Mouse (Mus musculus) neural tube, embryonic 13.5 days (tissue): ENCODE data around the gene Sdha. TPM values are rescaled to one million over a fixed set of nuclear protein-coding genes. Genes with fewer than 3 reads are reported as not detected.

Source experiments
- ATAC-seq: fragments of 200-750 bp; cut with Nextera tagmentation; 2 replicates; pipeline ENCODE4 v1.8.0; 2017; ENCODE audit warnings: low read depth, mild to moderate bottlenecking, moderate TSS enrichment, moderate library complexity
- H3K27ac ChIP-seq: fragments of 300-500 bp; sonication (generic); replicated peaks from 2 replicates; pipeline ENCODE4 v1.5.1; 2015; ENCODE audit warnings: moderate library complexity, mild to moderate bottlenecking, inconsistent platforms
- H3K27me3 ChIP-seq: fragments of 300-500 bp; sonication (generic); 2 replicates; pipeline ENCODE4 v1.6.1; 2015; ENCODE audit warnings: mild to moderate bottlenecking, inconsistent platforms
- H3K36me3 ChIP-seq: fragments of 300-500 bp; sonication (generic); 2 replicates; pipeline ENCODE4 v1.6.1; 2015; ENCODE audit warnings: mild to moderate bottlenecking, inconsistent platforms
- H3K4me1 ChIP-seq: fragments of 300-500 bp; sonication (generic); replicated peaks from 2 replicates; pipeline ENCODE4 v1.6.1; 2015; ENCODE audit warnings: inconsistent platforms
- H3K4me2 ChIP-seq: fragments of 300-500 bp; sonication (generic); 2 replicates; pipeline ENCODE4 v1.6.1; 2015; ENCODE audit warnings: inconsistent platforms, mild to moderate bottlenecking, moderate library complexity
- H3K4me3 ChIP-seq: fragments of 300-500 bp; sonication (generic); 2 replicates; pipeline ENCODE4 v1.5.1; 2015; ENCODE audit warnings: mild to moderate bottlenecking, inconsistent platforms
- H3K9ac ChIP-seq: fragments of 300-500 bp; sonication (generic); 2 replicates; pipeline ENCODE4 v1.6.1; 2015; ENCODE audit warnings: moderate library complexity, mild to moderate bottlenecking, inconsistent platforms
- H3K9me3 ChIP-seq: fragments of 300-500 bp; sonication (generic); 2 replicates; pipeline ENCODE4 v1.6.1; 2016; ENCODE audit warnings: inconsistent platforms
- WGBS: fragments of 180-500 bp; shearing (Covaris S2); methylation state at CpG from one replicate; pipeline ENCODE4 v1.1.7; 2015; 5-methylcytosine and 5-hydroxymethylcytosine counted together
- polyA plus RNA-seq: library from polyadenylated mRNA; unstranded; fragments of >200 nt; fragmentation: Nextera tagmentation; extraction: Ambion mirVana; gene quantifications from 2 replicates; pipeline ENCODE4 v1.2.1, GENCODE M21; 2015

Gene Sdha
- polyA plus RNA-seq: 199 and 276 TPM in 2 replicates

- peak within 1 kb of the TSS; percentile 71 for H3K27ac ChIP-seq
- peak; percentile 99 for ATAC-seq
These were observed at the start of gene Sdha, which contains the start of gene Ccdc127 for GRCm38 (mm10) chr13:74349566-74350434. TSS of gene Sdha (minus strand) at chr13:74350280. TSS of gene Ccdc127 (plus strand) at chr13:74350309.

GRCm38 (mm10) chr13:74399298-74399839 lies 49.3 kb upstream of the Sdha start, which contains the start of gene Ftl1-ps1:
TSS of gene Ftl1-ps1 (plus strand) at chr13:74399694.
- peak within 1 kb of the TSS; percentile 28; the same call in 1 of the 2 replicates for H3K4me2 ChIP-seq

More at GRCm38 (mm10) chr13:74349566-74350434, at the start of gene Sdha, which contains the start of gene Ccdc127:
- WGBS: 2% methylated on average over 57 of the region's 57 CpGs
- peaks cover 20% of the 10 kb centered on the region for H3K36me3 ChIP-seq
- no peaks in the 10 kb centered on the region for H3K27me3 ChIP-seq
- peaks cover 26% of the 10 kb centered on the region for H3K4me1 ChIP-seq
- peak within 1 kb of the TSS; percentile 82 for H3K9ac ChIP-seq
- peak within 1 kb of the TSS; percentile 83 for H3K4me2 ChIP-seq
- H3K9me3 ChIP-seq: no peaks in the 10 kb centered on the region
- H3K4me3 ChIP-seq: peak within 1 kb of the TSS; percentile 69

GRCm38 (mm10) chr13:74391156-74391555 lies 41.1 kb upstream of the Sdha start:
- no peaks in the 10 kb centered on the region; the same call in 1 of the 2 replicates for H3K27me3 ChIP-seq
- no peak overlapping the region for H3K9ac ChIP-seq
- 81% methylated on average over 2 of the region's 2 CpGs for WGBS
- H3K4me1 ChIP-seq: peaks cover 10% of the 10 kb centered on the region
- no peaks in the 10 kb centered on the region for H3K9me3 ChIP-seq
- no peaks in the 10 kb centered on the region for H3K36me3 ChIP-seq
- no peak overlapping the region for H3K4me3 ChIP-seq
- H3K27ac ChIP-seq: no peak overlapping the region
- H3K4me2 ChIP-seq: no peak overlapping the region
- ATAC-seq: peak; percentile 57; the same call in 1 of the 2 replicates

More at GRCm38 (mm10) chr13:74399298-74399839, 49.3 kb upstream of the Sdha start, which contains the start of gene Ftl1-ps1:
- 7% methylated on average over 11 of the region's 11 CpGs for WGBS
- no peak for ATAC-seq
- Histone ChIP-seq H3K27ac (no peak within 1 kb of the TSS), H3K36me3 (no peaks in the 10 kb centered on the region), H3K27me3 (no peaks in the 10 kb centered on the region; the same call in 1 of the 2 replicates), H3K9me3 (no peaks in the 10 kb centered on the region), H3K4me3 (no peak within 1 kb of the TSS), H3K4me1 (no peaks in the 10 kb centered on the region), H3K9ac (no peak within 1 kb of the TSS)

GRCm38 (mm10) chr13:74390371-74390990 lies 40.4 kb upstream of the Sdha start, which contains the start of gene Zfp72:
TSS of gene Zfp72 (minus strand) at chr13:74390836.
- 2% methylated on average over 14 of the region's 14 CpGs for WGBS
- peak within 1 kb of the TSS; percentile 60 for H3K4me3 ChIP-seq
- ATAC-seq: peak; percentile 95
- no peaks in the 10 kb centered on the region for H3K36me3 ChIP-seq
- H3K4me2 ChIP-seq: peak within 1 kb of the TSS; percentile 68
- H3K4me1 ChIP-seq: peaks cover 10% of the 10 kb centered on the region
- H3K9ac ChIP-seq: peak within 1 kb of the TSS; percentile 74
- H3K27ac ChIP-seq: no peak within 1 kb of the TSS
- no peaks in the 10 kb centered on the region; the same call in 1 of the 2 replicates for H3K27me3 ChIP-seq
- no peaks in the 10 kb centered on the region for H3K9me3 ChIP-seq

- H3K9ac ChIP-seq: 0 out of 2 replicates have a peak overlapping the region, but pooled peaks have one; percentile 74
- H3K4me3 ChIP-seq: peak overlapping the region; percentile 60
- H3K36me3 ChIP-seq: no peaks in the 10 kb centered on the region
- 66% methylated on average over 6 of the region's 6 CpGs for WGBS
- peaks cover 10% of the 10 kb centered on the region for H3K4me1 ChIP-seq
- ATAC-seq: peak; percentile 13; the same call in 1 of the 2 replicates
- no peak overlapping the region for H3K27ac ChIP-seq
- H3K27me3 ChIP-seq: no peaks in the 10 kb centered on the region
- H3K9me3 ChIP-seq: no peaks in the 10 kb centered on the region
- peak overlapping the region; percentile 68 for H3K4me2 ChIP-seq
These were observed 39.6 kb upstream of the Sdha start for GRCm38 (mm10) chr13:74389730-74390129.

- Histone ChIP-seq H3K4me2 (no peak overlapping the region), H3K4me1 (peaks cover 18% of the 10 kb centered on the region), H3K36me3 (no peaks in the 10 kb centered on the region), H3K27ac (0 out of 2 replicates have a peak overlapping the region, but pooled peaks have one; percentile 14), H3K27me3 (no peaks in the 10 kb centered on the region), H3K4me3 (no peak overlapping the region), H3K9me3 (no peaks in the 10 kb centered on the region), H3K9ac (no peak overlapping the region)
- ATAC-seq: peak; percentile 71
- 15% methylated on average over 3 of the region's 3 CpGs for WGBS
These were observed 32.2 kb upstream of the Sdha start for GRCm38 (mm10) chr13:74382289-74382688.

GRCm38 (mm10) chr13:74381533-74382276 lies 31.6 kb upstream of the Sdha start:
- WGBS: 41% methylated on average over 10 of the region's 10 CpGs
- H3K27me3 ChIP-seq: no peaks in the 10 kb centered on the region
- H3K9ac ChIP-seq: no peak overlapping the region
- peak overlapping the region; percentile 14; the same call in 1 of the 2 replicates for H3K27ac ChIP-seq
- ATAC-seq: peak; percentile 60; the same call in 1 of the 2 replicates
- H3K36me3 ChIP-seq: no peaks in the 10 kb centered on the region
- H3K4me1 ChIP-seq: peaks cover 18% of the 10 kb centered on the region
- H3K4me2 ChIP-seq: peak overlapping the region; percentile 18; the same call in 1 of the 2 replicates
- no peak overlapping the region for H3K4me3 ChIP-seq
- H3K9me3 ChIP-seq: no peaks in the 10 kb centered on the region

GRCm38 (mm10) chr13:74363859-74364235 lies 13.8 kb upstream of the Sdha start, which contains the start of gene Lrrc14b:
TSS of gene Lrrc14b (minus strand) at chr13:74364005.
- no peaks in the 10 kb centered on the region for H3K4me1 ChIP-seq
- ATAC-seq: no peak
- H3K9me3 ChIP-seq: no peaks in the 10 kb centered on the region
- H3K9ac ChIP-seq: no peak within 1 kb of the TSS
- no peaks in the 10 kb centered on the region for H3K27me3 ChIP-seq
- H3K4me3 ChIP-seq: no peak within 1 kb of the TSS
- H3K27ac ChIP-seq: no peak within 1 kb of the TSS
- peaks cover 47% of the 10 kb centered on the region for H3K36me3 ChIP-seq
- no peak within 1 kb of the TSS for H3K4me2 ChIP-seq
- 84% methylated on average over 8 of the region's 8 CpGs for WGBS

GRCm38 (mm10) chr13:74363176-74363858 lies 13.2 kb upstream of the Sdha start:
- Histone ChIP-seq H3K9me3 (no peaks in the 10 kb centered on the region), H3K4me1 (no peaks in the 10 kb centered on the region), H3K36me3 (peaks cover 52% of the 10 kb centered on the region), H3K9ac (no peak overlapping the region), H3K27me3 (no peaks in the 10 kb centered on the region), H3K27ac (no peak overlapping the region), H3K4me2 (no peak overlapping the region), H3K4me3 (no peak overlapping the region)
- 94% methylated on average over 13 of the region's 13 CpGs for WGBS
- ATAC-seq: no peak

GRCm38 (mm10) chr13:74362218-74362617 lies 12.1 kb upstream of the Sdha start:
- Histone ChIP-seq H3K4me2 (no peak overlapping the region), H3K27ac (no peak overlapping the region), H3K36me3 (peaks cover 63% of the 10 kb centered on the region), H3K27me3 (no peaks in the 10 kb centered on the region), H3K4me3 (no peak overlapping the region), H3K4me1 (no peaks in the 10 kb centered on the region), H3K9me3 (no peaks in the 10 kb centered on the region), H3K9ac (no peak overlapping the region)
- ATAC-seq: no peak
- 75% methylated on average over 2 of the region's 2 CpGs for WGBS
